Mouse (Mus musculus): ENCODE measurements at regions not wholly inside any gene's neighbourhood (a gene's known extent, or its start where the extent isn't known, plus 50 kb on each side); places are given as distances from the start of the nearest gene placed in this dataset.

DNA sequence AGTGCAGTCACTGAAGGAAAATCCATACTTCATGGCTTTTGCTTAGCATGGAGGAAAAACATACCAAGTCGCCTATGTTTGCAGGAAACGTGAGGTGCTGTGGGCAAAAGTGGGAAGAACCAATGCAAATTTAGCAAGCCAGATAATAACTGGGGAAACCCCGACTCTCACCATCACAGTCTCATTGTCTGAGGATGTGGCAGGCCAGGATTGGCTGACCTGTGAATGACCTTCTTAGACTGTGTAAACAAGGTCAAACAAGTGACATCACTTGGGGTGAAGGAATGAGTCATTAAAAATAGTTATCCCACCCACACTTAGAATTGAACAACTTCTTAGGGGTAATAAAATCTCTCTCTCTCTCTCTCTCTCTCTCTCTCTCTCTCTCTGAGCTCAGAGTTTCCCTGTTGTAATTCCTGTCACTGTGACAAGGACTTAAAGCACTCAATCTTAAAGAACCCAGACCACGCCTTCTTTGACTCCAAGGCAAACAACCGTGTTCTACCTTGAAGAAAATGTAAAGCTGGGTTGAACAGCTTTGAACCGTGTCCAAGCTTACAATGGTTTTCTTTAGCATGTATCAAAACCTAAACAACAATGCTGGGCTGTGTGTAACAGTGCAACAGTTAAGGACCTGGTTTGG lies 142.0 kb downstream of the Sp3 start:
- DNase-seq, result peak; percentile 60 to 68

DNA sequence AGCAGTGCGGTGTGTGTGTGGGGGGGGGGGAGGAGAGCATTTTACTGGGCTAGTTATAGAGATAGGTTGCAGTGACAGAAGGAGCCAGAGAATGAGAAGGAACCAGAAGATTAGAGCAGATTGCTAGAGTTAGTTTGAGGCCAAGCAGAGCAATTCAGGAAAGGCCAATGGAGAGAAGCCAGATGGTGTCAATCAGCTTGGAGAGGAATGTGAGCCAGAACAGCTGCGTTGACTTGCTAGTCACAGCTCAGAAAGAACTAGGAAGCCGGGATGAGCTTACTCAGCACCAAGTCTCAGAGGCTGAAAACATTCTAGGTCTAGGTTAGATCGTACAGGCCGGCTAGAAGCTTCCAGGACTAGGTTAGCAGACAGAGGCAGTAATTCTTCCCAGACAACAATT lies 140.6 kb downstream of the Sp3 start:
- DNase-seq, result no peak

DNA sequence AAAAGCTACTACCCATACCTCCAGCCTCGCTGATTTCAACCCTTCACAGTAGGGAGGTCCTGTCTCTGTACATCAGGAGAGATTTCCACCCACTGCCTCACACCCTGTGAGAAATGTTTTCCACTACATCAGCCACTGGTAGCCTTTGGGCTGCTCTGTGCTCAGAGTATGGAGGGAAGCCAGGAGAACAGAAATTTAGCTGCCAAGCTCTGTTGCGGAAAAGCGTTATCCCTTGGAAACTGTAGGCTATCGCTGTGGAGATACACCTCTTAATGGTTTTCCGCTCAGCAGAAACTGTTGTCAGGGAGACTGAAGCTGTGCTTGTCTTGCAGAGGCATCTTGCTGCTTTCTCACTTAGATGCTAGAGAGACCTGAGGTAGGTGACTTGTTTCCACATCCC lies 138.9 kb downstream of the Sp3 start:
- no peak for DNase-seq

DNA sequence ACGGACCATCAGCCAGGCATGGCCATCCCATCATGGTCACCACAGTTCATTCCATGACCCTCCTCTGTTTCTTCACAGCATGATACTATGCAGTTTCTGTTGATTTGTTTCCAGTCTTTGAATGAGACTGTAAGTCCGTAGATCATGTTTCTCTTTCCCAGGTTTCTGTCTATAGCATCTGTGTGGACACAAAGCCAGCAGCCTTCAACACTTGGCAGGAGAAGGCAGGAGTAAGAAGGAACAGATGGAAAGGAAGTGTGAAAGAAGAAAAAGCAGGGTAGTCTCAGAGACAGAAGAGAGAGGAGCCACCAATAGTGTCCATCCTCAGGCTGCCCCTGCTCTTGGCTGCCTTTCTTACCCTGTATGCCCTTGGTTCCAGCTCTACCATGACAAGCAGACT lies 136.6 kb downstream of the Sp3 start:
- DNase-seq, result no peak

DNA sequence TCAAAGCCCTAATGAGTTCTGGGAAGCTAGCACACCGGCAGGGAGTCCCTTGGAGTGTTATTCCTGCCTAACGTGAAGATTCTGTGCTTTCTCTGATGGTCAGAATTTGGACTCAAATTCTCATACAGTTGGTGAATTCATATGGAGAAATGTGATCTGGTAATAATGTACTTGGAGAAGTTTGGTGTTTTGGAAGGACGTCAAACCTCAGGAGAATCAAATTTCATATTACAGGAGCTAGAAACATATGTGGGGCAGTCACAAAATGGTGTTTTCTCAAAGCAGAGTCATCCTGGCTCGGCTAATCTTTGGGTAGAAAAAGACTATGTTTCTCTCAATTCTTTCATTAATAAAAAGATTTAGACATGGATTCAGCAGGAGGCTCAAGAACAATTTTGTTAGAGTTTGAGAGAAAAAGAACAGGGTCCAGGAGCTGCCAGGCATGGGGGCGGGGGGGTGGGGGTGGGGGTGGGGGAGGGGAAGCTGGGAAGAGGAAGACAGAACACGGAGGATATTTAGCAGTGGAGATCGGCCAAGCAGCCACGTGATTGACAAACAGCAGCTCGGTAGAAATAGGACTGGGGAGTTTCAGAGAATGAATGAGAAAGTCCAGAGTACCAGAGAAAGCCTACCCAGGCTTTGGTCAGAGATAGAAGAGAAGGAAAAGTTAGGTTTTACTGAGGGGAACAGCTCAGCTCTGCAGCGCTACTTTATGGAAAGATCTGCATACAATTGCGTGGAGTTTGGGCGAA lies 130.6 kb downstream of the Sp3 start:
- DNase-seq, result no peak

DNA sequence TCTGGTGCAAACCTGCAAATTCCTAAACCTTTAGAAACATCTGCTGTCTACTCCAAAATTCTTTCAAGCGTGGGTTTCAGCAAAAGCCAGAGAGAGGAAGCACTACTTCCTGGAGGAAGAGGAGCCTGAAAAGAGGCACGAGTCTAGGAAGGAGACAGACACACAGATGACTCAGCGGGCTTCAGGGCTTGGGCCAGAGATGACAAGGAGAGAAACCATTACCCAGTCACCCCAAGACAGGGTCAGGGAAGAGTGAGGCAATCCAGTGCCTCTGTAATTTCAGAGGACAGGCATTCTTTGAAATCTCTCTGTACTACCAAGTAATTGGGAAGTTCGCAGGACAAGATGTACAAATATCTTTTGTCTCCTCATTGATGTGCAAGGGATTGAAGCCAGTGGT lies 127.7 kb downstream of the Sp3 start:
- DNase-seq, result no peak

DNA sequence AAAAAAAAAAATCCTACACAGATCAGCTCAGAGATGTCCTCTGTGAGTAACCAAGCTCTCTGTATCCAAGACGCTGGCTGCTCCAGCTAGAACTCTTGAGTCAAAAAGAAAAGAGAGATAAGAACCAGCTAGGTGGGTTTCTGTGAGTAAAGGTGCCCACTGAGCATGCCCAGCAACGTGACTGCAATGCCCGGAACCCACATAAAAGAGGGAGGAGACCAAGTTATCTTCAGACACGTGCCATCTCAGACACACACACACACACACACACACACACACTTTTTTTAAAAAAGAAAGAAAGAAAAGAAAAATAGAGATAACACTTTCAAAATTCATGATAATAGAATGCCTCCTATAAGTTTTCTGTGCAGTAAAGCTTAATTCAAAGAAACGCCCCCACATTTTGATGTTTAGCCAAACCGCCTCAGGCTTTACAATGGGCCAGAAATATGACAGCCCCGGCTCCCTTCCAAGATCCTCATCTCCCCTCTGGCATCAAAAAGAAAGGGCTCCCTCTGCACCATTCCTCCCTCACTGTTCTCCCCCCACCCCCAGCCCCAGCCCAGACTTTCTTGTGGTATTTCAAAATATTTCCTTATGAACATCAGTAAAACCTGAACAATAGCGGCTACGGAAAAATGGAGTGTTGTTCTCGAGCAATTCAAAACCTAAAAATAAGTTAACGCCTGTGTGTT lies 124.8 kb downstream of the Sp3 start:
- DNase-seq, result no peak

DNA sequence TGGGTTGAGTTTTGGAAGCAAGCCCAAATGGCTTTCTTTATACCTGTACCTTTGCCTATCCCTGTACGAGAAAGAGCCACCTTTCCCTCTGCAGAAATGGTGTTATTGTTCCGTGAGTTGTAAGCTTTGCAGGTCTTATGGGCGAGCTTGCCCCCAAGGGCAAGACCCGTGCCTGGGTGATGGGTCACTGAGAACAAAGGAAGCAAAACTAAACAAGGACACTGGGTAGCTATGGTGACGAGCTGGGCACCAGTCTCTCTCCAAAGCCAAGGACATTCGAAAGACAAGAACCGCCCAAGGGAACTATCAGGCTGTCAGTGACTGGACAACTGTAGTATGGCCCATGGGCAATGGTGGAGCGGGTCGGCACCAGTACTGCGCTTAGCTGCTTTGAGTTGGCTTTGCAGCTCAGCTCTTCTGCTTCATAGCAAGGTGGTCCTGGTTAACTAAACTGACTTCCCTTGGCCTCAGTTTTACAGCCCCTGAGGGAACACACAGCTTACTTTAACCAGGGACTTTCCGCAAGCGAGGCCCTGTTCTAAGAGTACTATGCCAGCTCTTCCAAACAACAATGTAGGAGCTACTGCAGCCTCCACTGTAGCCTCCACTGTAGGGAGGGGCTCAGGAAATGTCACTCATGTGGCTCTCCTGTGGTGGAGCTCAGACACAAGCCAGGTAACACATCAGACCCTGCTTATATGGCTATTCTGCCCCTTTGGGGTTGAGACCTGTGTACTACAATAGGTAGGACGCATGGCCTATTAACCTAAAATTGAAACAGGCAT lies 124.1 kb downstream of the Sp3 start:
- DNase-seq, result no peak

DNA sequence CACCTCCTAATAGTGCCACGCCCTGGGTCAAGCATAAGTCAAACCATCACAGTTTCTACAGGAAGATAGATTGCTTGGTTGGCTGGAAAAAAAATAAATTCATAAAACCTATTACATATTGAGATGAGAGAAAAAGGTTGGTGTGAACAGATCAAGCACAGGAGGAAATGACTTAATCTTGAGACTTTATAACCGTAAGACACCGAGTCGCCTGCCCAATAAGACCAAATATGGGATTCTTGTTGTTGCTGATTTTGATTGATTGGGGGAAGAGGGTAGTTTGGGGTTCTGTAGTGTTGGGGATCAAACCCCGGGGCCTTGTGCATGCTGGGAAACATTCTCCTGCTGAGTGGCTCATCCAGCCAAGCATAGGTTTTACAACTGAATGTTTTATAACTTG lies 122.9 kb downstream of the Sp3 start:
- DNase-seq, result no peak

DNA sequence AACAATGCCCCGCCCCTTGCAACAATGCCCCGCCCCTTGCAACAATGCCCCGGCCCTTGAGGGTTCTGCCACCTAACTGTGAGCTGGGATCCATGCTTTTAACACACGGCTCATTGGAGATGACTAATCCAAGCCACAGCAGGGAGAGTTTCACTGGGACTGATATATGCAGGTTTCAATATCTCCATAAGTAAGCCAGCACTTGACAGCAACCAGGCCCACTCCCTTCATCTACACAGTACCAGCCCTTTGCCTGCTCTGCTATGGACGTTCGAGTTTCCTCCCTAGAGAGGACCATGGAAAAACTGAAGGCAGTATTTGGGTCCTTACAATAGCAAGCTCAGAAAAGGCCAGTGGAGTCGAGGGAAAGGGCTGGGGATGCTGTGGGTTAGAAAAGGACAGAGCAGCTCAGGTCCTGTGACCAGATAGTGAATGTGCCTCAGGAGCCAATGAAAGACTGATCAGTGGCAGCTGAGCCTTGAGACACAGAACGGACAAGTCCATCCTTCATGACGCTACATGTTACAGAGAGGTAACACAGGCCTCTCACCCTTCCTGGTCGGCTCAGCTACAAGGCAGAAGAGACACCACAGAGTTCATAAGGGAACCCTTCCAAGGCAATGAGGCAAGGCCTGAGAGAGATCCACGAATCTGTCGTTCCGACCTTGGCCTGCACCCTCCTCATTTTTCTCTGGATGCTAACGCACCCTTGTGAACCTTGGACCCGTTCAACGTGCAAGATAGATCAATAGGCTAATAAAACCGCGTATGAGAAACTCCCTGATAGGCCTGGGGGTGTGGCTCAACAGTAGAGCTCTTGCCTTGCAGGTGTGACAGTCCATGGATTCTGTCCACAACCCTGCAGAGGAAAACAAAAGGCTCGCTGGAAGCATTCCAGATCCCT lies 114.5 kb downstream of the Sp3 start:
- DNase-seq, result no peak

DNA sequence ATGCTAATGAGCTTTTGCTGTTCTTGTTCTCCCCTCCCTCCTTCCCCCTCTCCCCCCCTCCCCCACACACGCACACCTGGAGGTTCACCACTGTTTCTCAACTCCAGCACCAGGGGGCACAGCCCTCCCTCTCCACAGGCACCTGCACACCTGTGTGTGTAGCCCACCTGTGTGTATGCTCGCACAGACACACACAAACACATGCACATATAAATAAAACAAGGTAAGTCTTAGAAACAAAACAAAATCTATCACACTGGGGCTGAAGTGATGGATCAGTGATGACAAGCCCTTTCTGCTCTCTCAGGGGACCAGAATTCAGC lies 113.9 kb downstream of the Sp3 start:
- no peak for DNase-seq

DNA sequence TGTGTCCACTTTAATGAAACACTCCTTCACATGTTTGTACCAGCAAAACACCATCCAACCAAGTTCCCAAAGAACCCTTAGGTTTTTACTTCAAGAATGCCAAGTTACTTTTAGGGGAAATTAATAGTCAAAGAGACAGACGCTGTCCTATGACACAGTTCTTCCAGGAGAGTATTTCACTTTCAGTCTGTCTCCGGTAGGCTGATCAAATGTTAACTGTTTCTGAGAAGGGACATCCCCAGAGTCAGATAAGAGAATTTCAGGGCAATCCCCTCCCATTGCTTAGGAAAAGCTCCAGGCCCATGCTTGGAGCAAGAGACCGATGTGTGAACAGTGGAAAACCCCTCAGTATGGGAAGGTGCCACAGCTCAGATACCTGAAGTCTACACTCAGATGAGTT lies 112.1 kb downstream of the Sp3 start:
- no peak for DNase-seq

DNA sequence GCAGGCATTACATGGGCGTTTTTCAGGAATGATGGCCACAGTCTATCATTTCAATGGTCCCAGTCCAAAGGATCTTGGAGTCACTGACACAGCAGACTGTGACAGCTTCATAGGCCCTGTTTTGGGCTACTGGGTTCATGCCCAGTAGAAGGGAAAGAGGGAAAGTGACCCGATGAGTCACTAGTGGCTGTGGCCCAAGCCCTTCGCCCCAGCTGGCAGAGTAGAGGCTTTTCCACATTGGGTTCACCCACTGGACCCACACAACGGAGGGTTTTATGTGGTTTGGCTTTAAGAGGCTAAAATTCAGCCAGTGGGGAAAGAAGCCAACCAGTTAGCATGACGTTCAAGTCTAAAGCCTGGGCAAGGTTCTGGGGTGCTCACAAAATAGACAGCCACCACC lies 108.4 kb downstream of the Sp3 start:
- no peak for DNase-seq

DNA sequence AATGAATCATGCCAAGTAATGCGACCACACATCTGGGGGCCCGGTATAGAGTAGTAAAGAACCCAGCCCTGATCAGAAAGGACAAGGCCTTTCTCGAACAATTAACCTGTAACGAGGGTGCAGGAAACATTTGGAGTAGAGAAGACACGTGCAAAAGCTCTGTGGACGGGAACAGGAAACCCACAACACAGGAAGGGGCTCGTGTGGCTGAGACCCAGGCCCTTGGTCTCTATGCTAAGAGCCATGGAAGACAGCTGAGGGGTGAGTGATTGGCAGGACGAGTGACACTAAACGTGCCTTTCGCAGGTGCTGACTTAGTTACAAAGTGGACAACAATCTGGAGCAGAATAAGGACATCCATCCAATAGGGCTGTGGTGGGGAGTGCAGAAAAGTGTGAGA lies 106.3 kb downstream of the Sp3 start:
- no peak for DNase-seq

DNA sequence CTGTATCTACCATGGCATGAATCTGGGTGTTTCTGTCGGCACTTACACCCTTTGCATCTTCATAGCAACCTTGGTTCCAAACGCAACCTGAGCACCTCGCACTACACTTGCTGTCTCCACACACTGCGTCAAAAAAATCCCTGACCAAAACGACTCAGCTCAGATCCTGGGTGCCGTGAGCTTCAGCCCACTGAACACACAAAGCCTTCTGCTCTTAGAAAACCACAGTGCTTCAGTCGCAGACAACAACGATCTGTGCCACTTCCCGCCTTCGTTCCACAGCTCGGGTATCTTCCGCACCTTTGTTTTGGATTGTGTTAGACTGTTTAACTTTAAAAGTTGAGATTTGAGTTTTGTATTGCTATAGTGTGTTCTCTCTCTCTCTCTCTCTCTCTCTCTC lies 105.7 kb downstream of the Sp3 start:
- no peak for DNase-seq

DNA sequence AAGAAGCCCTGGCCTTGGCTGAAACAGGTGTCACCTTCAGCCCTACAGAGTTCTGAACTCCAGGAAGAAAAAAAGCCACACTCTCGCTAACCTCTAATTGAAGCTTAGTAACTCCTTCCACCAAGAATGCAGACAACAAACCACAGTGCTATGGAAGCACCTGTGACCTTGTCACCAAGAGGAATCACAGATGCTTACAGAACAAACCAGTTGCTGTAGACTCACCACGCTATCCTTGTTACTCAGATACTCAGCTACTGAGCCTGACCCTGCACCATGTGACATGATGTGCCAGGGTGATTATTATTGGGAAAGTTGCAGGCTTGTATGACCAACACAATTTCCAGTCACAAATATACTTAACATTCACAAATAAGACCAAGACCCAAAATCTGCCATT lies 104.6 kb downstream of the Sp3 start:
- DNase-seq, result no peak

DNA sequence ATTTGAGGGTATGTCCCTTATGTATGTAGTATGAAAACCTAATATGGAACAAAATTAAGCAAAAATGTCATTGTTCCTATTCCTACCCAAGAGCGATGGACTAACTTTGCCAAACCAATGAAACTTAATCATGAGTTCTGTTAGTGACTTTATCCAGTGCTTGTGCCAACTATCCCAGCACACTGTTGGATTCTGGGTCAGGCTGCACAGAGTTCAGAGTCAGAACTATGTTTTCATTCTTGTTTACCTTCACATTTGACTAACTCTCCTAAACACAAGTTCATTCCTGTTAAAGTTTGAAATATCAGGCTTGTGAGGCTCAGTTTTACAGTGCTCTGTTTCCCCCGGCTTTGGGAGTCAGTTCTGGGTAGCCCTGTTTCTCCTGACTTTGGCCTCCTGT lies 100.2 kb downstream of the Sp3 start:
- DNase-seq, result no peak

DNA sequence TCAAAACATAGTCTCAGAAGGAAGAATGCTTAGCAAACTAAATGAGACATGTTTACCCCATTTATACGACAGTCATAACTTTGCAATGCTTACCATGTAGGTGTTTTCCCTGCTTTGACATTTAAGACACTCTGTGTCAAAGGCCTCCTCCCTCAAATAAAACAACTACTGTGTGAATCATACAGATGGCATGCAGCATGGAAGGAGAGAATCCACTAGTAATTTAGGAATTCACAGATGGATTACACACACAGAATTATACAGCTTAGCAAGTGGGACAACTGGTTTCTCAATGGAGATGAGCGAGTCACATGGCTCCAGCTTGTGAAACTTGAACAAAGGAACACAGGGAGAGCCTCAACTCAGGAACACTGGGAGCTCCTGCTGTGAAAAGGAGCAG lies 98.7 kb downstream of the Sp3 start:
- DNase-seq, result no peak

DNA sequence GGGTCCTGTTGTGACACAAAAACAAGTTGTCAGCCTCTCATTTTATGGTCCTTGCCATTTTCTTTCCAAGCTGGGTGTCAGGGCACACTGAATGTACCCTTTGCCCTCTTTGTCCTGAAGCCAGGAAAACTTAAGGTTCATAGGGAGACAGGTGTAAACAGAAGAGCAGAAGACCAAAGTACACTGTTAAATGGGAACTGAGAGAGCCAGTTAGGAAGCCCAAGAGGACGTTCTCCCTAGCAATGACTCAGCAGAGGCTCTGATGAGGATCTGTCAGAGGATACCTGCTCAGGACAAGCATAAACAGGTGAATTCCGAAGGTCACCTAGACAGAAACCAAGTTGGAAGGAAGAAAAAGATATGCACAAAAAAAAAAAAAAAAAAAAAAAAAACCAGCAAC lies 94.0 kb downstream of the Sp3 start:
- DNase-seq, result no peak
